Mouse (Mus musculus) layer of hippocampus, adult 8-10 months (tissue): ENCODE data around the gene Nsmce3. TPM values are rescaled to one million over a fixed set of nuclear protein-coding genes. Genes with fewer than 3 reads are reported as not detected.
A peak's percentile ranks its signal among the peaks of the same experiment; 100 is the strongest.

Source experiments
- DNase-seq, 2 experiments: peaks; one replicate each; pipeline ENCODE4 v3.0.0; 2022; ENCODE audit warnings: low spot score in 2 of 2
- total RNA-seq, 4 experiments: library from RNA; stranded (reverse); gene quantifications; 2 replicates each; pipeline ENCODE4 v1.2.4; 2022

Gene Nsmce3
- total RNA-seq, 4 experiments from 2014 or later, result 16.4 to 17.8 (median 17.3) TPM

DNA sequence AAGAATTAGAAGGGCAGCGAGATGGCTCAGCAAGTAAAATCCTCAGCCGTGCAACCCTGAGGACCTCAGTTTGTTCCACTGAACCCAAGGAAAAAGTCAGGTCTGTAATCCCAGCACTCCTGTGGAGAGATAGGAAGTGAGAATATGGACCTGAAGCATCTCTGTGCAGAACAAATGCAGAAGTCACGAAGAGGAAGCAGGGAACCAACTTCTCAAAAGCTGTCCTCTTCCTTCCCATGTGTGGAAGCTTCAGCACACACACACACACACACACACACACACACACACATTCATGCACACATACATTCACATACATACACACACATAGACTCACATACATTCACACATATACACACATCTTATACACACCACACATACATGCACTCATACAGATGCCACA lies 9.3 kb downstream of the Nsmce3 start:
- DNase-seq, result no peak

GRCm38 (mm10) chr7:64862978-64863377 lies 9.8 kb downstream of the Nsmce3 start:
- no peak for DNase-seq

DNA sequence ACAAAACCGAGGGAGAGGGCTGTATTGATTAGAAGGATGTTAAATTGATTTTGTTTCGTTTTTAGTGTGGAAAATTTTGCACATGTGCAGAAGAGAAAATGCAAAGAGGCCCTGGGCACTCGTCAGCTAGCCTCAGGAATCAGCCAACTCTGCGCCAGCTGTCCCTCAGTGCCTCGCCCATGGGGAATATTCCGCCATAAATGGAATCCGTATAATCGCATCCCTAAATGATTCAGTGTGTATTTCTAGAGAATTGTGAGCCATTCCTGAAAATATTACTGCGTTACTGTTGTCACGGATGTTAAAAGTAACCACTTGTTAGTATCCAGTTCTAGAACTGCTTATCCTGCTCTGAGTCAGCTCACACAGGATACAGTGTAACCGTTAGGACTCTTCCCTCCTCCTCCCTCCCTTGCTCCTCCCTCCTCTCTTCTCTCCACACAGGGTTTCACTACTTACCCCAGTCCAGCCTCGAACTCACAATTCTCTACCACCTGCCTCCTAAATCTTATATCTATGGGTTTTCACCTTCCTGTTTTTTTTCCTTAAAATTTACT lies 16.2 kb downstream of the Nsmce3 start:
- no peak for DNase-seq

GRCm38 (mm10) chr7:64855976-64856375 lies 16.8 kb downstream of the Nsmce3 start:
- no peak for DNase-seq

- no peak for DNase-seq
These were observed 17.3 kb downstream of the Nsmce3 start for GRCm38 (mm10) chr7:64855389-64855927.

DNA sequence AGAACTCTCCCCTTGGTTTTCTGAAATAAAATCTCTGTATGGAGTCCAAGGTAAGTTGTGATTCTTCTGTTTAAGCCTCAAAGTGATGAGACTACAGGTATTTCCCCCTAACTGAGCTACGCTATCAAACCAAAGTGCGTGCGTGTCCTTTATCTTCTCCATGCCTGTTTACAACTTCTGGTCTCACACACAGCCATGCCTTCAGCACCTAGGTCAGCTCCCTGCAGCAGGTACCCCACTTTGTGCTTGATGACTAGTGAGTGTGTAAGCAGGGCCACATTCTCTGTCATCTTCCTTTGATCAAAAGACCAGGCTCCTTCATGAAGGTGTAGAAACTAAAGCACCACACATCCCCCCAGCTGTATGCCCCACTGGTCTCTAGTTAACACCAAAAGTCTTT lies 22.0 kb downstream of the Nsmce3 start:
- no peak for DNase-seq

DNA sequence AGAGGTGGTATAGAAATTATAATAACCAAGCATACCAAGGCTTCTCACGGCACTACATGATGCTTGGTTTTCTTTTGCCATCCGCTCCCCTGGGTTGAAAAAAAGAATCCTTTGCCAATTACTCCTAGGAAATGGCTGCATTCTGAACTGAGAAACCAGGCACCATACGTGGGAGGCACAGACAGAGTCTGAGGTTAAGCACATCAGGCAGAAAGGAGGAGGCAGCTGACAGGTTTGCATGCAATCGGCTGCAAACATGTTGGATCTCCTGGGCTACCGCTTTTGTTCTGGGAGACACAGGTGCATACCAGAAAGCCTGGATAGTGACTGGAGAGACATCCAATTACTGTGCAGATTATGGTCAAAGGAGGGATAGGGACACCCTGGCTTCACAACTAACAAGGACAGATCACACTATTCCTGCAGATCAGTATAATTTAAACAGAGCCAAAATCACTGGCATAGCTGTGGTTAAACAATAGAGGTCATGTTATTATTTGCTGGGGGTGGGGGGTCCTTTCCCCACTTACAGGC lies 25.4 kb downstream of the Nsmce3 start:
- no peak for DNase-seq

GRCm38 (mm10) chr7:64846061-64846460 lies 26.7 kb downstream of the Nsmce3 start:
- DNase-seq, result no peak

DNA sequence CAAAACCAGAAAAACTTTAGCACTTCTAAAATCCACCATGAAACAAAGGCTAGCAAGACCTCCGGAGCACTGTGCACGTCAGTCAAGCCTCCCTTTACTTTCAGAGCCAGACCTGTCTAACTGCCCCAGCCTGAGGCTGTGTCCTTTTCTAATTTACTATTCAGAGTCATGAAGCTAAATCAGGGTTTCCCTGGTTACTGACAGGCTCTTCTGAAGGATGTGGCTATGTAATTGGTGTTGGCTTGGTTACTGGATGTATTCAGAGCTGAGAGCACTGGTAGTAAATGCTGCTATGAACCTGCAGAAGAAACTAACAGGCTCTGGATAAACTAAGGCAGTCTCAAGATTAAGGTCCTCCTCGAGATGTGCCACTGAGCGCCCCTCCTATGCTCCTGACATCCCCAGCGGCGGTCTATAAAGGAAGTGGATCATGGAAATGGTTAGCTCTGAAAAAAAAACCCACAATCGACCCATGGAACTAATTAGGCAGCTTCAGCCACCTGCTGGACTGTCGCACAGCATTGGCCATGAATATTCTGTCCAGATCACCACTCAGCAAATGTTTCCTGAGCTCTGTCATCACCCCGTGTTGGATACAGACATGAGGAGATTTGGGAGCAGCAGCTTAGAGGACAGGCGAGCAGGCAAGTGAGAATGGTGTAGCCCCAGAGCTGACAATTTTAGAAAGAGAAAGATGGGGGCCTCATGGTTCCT lies 31.7 kb downstream of the Nsmce3 start:
- no peak for DNase-seq

GRCm38 (mm10) chr7:64840576-64840895 lies 32.3 kb downstream of the Nsmce3 start:
- DNase-seq, result no peak

GRCm38 (mm10) chr7:64839801-64840575 lies 32.8 kb downstream of the Nsmce3 start:
- peak; percentile 48 to 61 for DNase-seq

GRCm38 (mm10) chr7:64839281-64839680 lies 33.5 kb downstream of the Nsmce3 start:
- DNase-seq, result no peak

GRCm38 (mm10) chr7:64830214-64830995 lies 42.4 kb downstream of the Nsmce3 start:
- no peak for DNase-seq

- no peak for DNase-seq
These were observed 51.7 kb downstream of the Nsmce3 start for GRCm38 (mm10) chr7:64821081-64821480.

- no peak for DNase-seq
These were observed 53.1 kb downstream of the Nsmce3 start for GRCm38 (mm10) chr7:64819683-64820082.
